Mouse (Mus musculus) adrenal gland, postnatal 25 days (tissue): ENCODE measurements around the gene Prap1. TPM values are rescaled to one million over a fixed set of nuclear protein-coding genes. Genes with fewer than 3 reads are reported as not detected.
"Not testable (repeated sequence)": the region's sequence is repeated elsewhere in the genome, so short reads cannot be mapped to it uniquely, and the experiment has no call there.

Experiments used
- DNase-seq: peaks from one replicate; pipeline ENCODE4 v3.0.0; 2021; ENCODE audit warnings: mixed read lengths
- total RNA-seq: library from RNA; stranded (reverse); gene quantifications from 2 replicates; pipeline ENCODE4 v1.2.3, GENCODE M21; 2021

Prap1 gene
- total RNA-seq, 1 experiment from 2014 or later, result not detected

GRCm38 (mm10) chr7:140134033-140134432, 40.8 kb downstream of the Prap1 start:
- not testable (repeated sequence) for DNase-seq

GRCm38 (mm10) chr7:140135106-140135770, 42.0 kb downstream of the Prap1 start:
- no peak for DNase-seq

- peak; percentile 97 for DNase-seq
Observed at GRCm38 (mm10) chr7:140137135-140138020, 44.2 kb downstream of the Prap1 start, which contains the start of gene Mtg1. Gene Mtg1, plus strand, starts transcription at chr7:140137564.

GRCm38 (mm10) chr7:140138021-140138310, 44.8 kb downstream of the Prap1 start:
- no peak for DNase-seq

GRCm38 (mm10) chr7:140141350-140141749, 48.2 kb downstream of the Prap1 start:
- DNase-seq, result peak; percentile 68

- no peak for DNase-seq
Observed at GRCm38 (mm10) chr7:140144550-140144949, 51.4 kb downstream of the Prap1 start.

Other genes with a start within 250 kb of the Prap1 start
- 0.57 and 1.1 TPM in 2 replicates for gene Kndc1, start 198.7 kb upstream of the Prap1 start, total RNA-seq
- not detected in 2 replicates for gene Utf1, start 149.6 kb upstream of the Prap1 start, total RNA-seq
- 0.61 TPM in 1 of 2 replicates, not detected in the other for gene 6430531B16Rik, start 114.6 kb upstream of the Prap1 start, total RNA-seq
- gene Adam8, start 100.8 kb upstream of the Prap1 start, total RNA-seq, result 1.9 and 2.1 TPM in 2 replicates
- gene Zfp511, start 57.0 kb upstream of the Prap1 start, total RNA-seq, result 24.5 and 26.2 TPM in 2 replicates
- gene Tubgcp2, start 56.7 kb upstream of the Prap1 start, total RNA-seq, result 21.1 and 31.8 TPM in 2 replicates
- gene Msx3, start 44.3 kb upstream of the Prap1 start, total RNA-seq, result not detected in 2 replicates
- gene Caly, start 10.8 kb upstream of the Prap1 start, total RNA-seq, result 5.8 and 6.1 TPM in 2 replicates
- 68.5 and 85.2 TPM in 2 replicates for gene Fuom, start 9.0 kb downstream of the Prap1 start, total RNA-seq
- 30.3 and 33.5 TPM in 2 replicates for gene Paox, start 22.4 kb downstream of the Prap1 start, total RNA-seq
- 435 and 524 TPM in 2 replicates for gene Echs1, start 23.1 kb downstream of the Prap1 start, total RNA-seq
- gene Mtg1, start 44.2 kb downstream of the Prap1 start, total RNA-seq, result 35.9 and 39.5 TPM in 2 replicates
- 0.76 and 0.79 TPM in 2 replicates for gene Sprn, start 61.5 kb downstream of the Prap1 start, total RNA-seq
- gene Olfr522, start 71.4 kb downstream of the Prap1 start, total RNA-seq, result not detected in 2 replicates
- not detected in 2 replicates for gene Olfr523, start 79.8 kb downstream of the Prap1 start, total RNA-seq
- gene Olfr524, start 112.6 kb downstream of the Prap1 start, total RNA-seq, result not detected in 2 replicates
- not detected in 2 replicates for gene Cd163l1, start 124.9 kb downstream of the Prap1 start, total RNA-seq
- not detected in 2 replicates for gene 5830411N06Rik, start 153.9 kb downstream of the Prap1 start, total RNA-seq
- gene Olfr525, start 227.5 kb downstream of the Prap1 start, total RNA-seq, result not detected in 2 replicates
- not detected in 2 replicates for gene Olfr527, start 240.6 kb downstream of the Prap1 start, total RNA-seq